Mouse (Mus musculus) lung, embryonic 15.5 days (tissue): ENCODE measurements around the gene Il3. TPM values are rescaled to one million over a fixed set of nuclear protein-coding genes. Genes with fewer than 3 reads are reported as not detected.
A peak's percentile ranks its signal among the peaks of the same experiment; 100 is the strongest.

Experiments
- ATAC-seq: fragments of 200-750 bp; cut with Nextera tagmentation; 2 replicates; pipeline ENCODE4 v1.8.0; 2017; ENCODE audit warnings: moderate number of reproducible peaks, borderline replicate concordance; ENCODE audit not compliant: low FRiP score, low TSS enrichment; ENCODE audit errors: extremely low read depth
- H3K27ac ChIP-seq: fragments of 300-500 bp; sonication (generic); 2 replicates; pipeline ENCODE4 v1.5.1; 2015; ENCODE audit warnings: moderate library complexity, mild to moderate bottlenecking, inconsistent platforms
- H3K27me3 ChIP-seq: fragments of 300-500 bp; sonication (generic); 2 replicates; pipeline ENCODE4 v1.6.1; 2015; ENCODE audit warnings: inconsistent platforms
- H3K36me3 ChIP-seq: fragments of 300-500 bp; sonication (generic); 2 replicates; pipeline ENCODE4 v1.6.1; 2015; ENCODE audit warnings: inconsistent platforms
- H3K4me1 ChIP-seq: fragments of 300-500 bp; sonication (generic); 2 replicates; pipeline ENCODE4 v1.6.1; 2015; ENCODE audit warnings: inconsistent platforms
- H3K4me2 ChIP-seq: fragments of 300-500 bp; sonication (generic); 2 replicates; pipeline ENCODE4 v1.6.1; 2015; ENCODE audit warnings: inconsistent platforms, mild to moderate bottlenecking, moderate library complexity
- H3K4me3 ChIP-seq: fragments of 300-500 bp; sonication (generic); 2 replicates; pipeline ENCODE4 v1.5.1; 2015; ENCODE audit warnings: mild to moderate bottlenecking, inconsistent platforms
- H3K9ac ChIP-seq: fragments of 300-500 bp; sonication (generic); 2 replicates; pipeline ENCODE4 v1.6.1; 2015; ENCODE audit warnings: inconsistent platforms
- H3K9me3 ChIP-seq: fragments of 300-500 bp; sonication (generic); 2 replicates; pipeline ENCODE4 v1.6.1; 2016; ENCODE audit warnings: inconsistent platforms
- WGBS: fragments of 180-500 bp; shearing (Covaris S2); methylation state at CpG from one replicate; pipeline ENCODE4 v1.1.7; 2015; 5-methylcytosine and 5-hydroxymethylcytosine counted together
- polyA plus RNA-seq: library from polyadenylated mRNA; unstranded; fragments of >200 nt; fragmentation: Nextera tagmentation; extraction: Ambion mirVana; gene quantifications from 2 replicates; pipeline ENCODE4 v1.2.1, GENCODE M21; 2015

The Il3 gene
- polyA plus RNA-seq, result not detected in 2 replicates

- 75% methylated on average over 6 of the region's 6 CpGs for WGBS
- no peak within 1 kb of the TSS for H3K27ac ChIP-seq
- H3K4me3 ChIP-seq, result no peak within 1 kb of the TSS
- no peak within 1 kb of the TSS for H3K9ac ChIP-seq
- no peaks in the 10 kb centered on the region for H3K4me1 ChIP-seq
- no peaks in the 10 kb centered on the region for H3K36me3 ChIP-seq
- no peak within 1 kb of the TSS for H3K4me2 ChIP-seq
- H3K9me3 ChIP-seq, result no peaks in the 10 kb centered on the region
- ATAC-seq, result no peak
- no peaks in the 10 kb centered on the region for H3K27me3 ChIP-seq
Observed at GRCm38 (mm10) chr11:54267177-54267576, at the start of gene Il3. TSS of gene Il3 (minus strand) at chr11:54267277.

GRCm38 (mm10) chr11:54315336-54315735 is 48.3 kb upstream of the Il3 start:
- Histone ChIP-seq H3K27me3 (no peaks in the 10 kb centered on the region), H3K9me3 (no peaks in the 10 kb centered on the region), H3K36me3 (no peaks in the 10 kb centered on the region), H3K4me1 (no peaks in the 10 kb centered on the region; the same call in 1 of the 2 replicates), H3K9ac (no peak overlapping the region), H3K27ac (no peak overlapping the region), H3K4me2 (no peak overlapping the region), H3K4me3 (no peak overlapping the region)
- WGBS, result 88% methylated on average over 5 of the region's 5 CpGs
- no peak for ATAC-seq

GRCm38 (mm10) chr11:54314740-54315139 is 47.7 kb upstream of the Il3 start:
- Histone ChIP-seq H3K4me2 (no peak overlapping the region), H3K4me1 (no peaks in the 10 kb centered on the region; the same call in 1 of the 2 replicates), H3K4me3 (no peak overlapping the region), H3K9me3 (no peaks in the 10 kb centered on the region), H3K27me3 (no peaks in the 10 kb centered on the region), H3K27ac (no peak overlapping the region), H3K9ac (no peak overlapping the region), H3K36me3 (no peaks in the 10 kb centered on the region)
- WGBS, result 21% methylated on average over 3 of the region's 3 CpGs
- no peak for ATAC-seq

GRCm38 (mm10) chr11:54313391-54314360 is 46.6 kb upstream of the Il3 start:
- no peak overlapping the region for H3K4me2 ChIP-seq
- H3K36me3 ChIP-seq, result no peaks in the 10 kb centered on the region
- H3K9me3 ChIP-seq, result no peaks in the 10 kb centered on the region
- no peaks in the 10 kb centered on the region for H3K27me3 ChIP-seq
- no peak for ATAC-seq
- H3K4me3 ChIP-seq, result no peak overlapping the region
- H3K9ac ChIP-seq, result no peak overlapping the region
- 70% methylated on average over 7 of the region's 7 CpGs for WGBS
- H3K4me1 ChIP-seq, result no peaks in the 10 kb centered on the region; the same call in 1 of the 2 replicates
- H3K27ac ChIP-seq, result no peak overlapping the region

- no peaks in the 10 kb centered on the region for H3K9me3 ChIP-seq
- ATAC-seq, result no peak
- H3K36me3 ChIP-seq, result no peaks in the 10 kb centered on the region
- 21% methylated on average over 1 of the region's 1 CpGs for WGBS
- H3K4me3 ChIP-seq, result no peak overlapping the region
- no peaks in the 10 kb centered on the region; the same call in 1 of the 2 replicates for H3K4me1 ChIP-seq
- H3K27ac ChIP-seq, result no peak overlapping the region
- H3K9ac ChIP-seq, result no peak overlapping the region
- no peaks in the 10 kb centered on the region for H3K27me3 ChIP-seq
- no peak overlapping the region for H3K4me2 ChIP-seq
Observed at GRCm38 (mm10) chr11:54312603-54313002, 45.5 kb upstream of the Il3 start.

GRCm38 (mm10) chr11:54312021-54312420 is 44.9 kb upstream of the Il3 start:
- Histone ChIP-seq H3K36me3 (no peaks in the 10 kb centered on the region), H3K4me2 (no peak overlapping the region), H3K9ac (no peak overlapping the region), H3K27ac (no peak overlapping the region), H3K9me3 (no peaks in the 10 kb centered on the region), H3K4me1 (no peaks in the 10 kb centered on the region; the same call in 1 of the 2 replicates), H3K27me3 (no peaks in the 10 kb centered on the region), H3K4me3 (no peak overlapping the region)
- no peak for ATAC-seq
- 19% methylated on average over 5 of the region's 5 CpGs for WGBS

GRCm38 (mm10) chr11:54310588-54310987 is 43.5 kb upstream of the Il3 start:
- no peak overlapping the region for H3K4me2 ChIP-seq
- no peaks in the 10 kb centered on the region for H3K36me3 ChIP-seq
- ATAC-seq, result no peak
- H3K9ac ChIP-seq, result no peak overlapping the region
- WGBS, result 56% methylated on average over 2 of the region's 2 CpGs
- H3K4me3 ChIP-seq, result no peak overlapping the region
- no peak overlapping the region for H3K27ac ChIP-seq
- no peaks in the 10 kb centered on the region for H3K9me3 ChIP-seq
- no peaks in the 10 kb centered on the region; the same call in 1 of the 2 replicates for H3K4me1 ChIP-seq
- H3K27me3 ChIP-seq, result no peaks in the 10 kb centered on the region

- Histone ChIP-seq H3K27ac (no peak overlapping the region), H3K4me2 (no peak overlapping the region), H3K9ac (no peak overlapping the region), H3K27me3 (peaks cover 19% of the 10 kb centered on the region), H3K4me3 (no peak overlapping the region), H3K9me3 (no peaks in the 10 kb centered on the region), H3K4me1 (peaks cover 7% of the 10 kb centered on the region), H3K36me3 (no peaks in the 10 kb centered on the region)
- no peak for ATAC-seq
- WGBS, result 64% methylated on average over 7 of the region's 7 CpGs
Observed at GRCm38 (mm10) chr11:54307139-54307816, 40.2 kb upstream of the Il3 start.

GRCm38 (mm10) chr11:54305331-54305730 is 38.3 kb upstream of the Il3 start:
- Histone ChIP-seq H3K9ac (no peak overlapping the region), H3K27ac (no peak overlapping the region), H3K9me3 (no peaks in the 10 kb centered on the region), H3K4me1 (peaks cover 7% of the 10 kb centered on the region), H3K4me2 (no peak overlapping the region), H3K27me3 (peaks cover 19% of the 10 kb centered on the region), H3K36me3 (no peaks in the 10 kb centered on the region), H3K4me3 (no peak overlapping the region)
- ATAC-seq, result no peak
- WGBS, result 79% methylated on average over 3 of the region's 3 CpGs

- ATAC-seq, result no peak
- no peak overlapping the region for H3K27ac ChIP-seq
- H3K9ac ChIP-seq, result no peak overlapping the region
- H3K4me1 ChIP-seq, result peaks cover 7% of the 10 kb centered on the region
- H3K36me3 ChIP-seq, result no peaks in the 10 kb centered on the region
- peak overlapping the region; percentile 40 for H3K4me3 ChIP-seq
- 9% methylated on average over 7 of the region's 7 CpGs for WGBS
- H3K27me3 ChIP-seq, result peaks cover 19% of the 10 kb centered on the region
- H3K4me2 ChIP-seq, result peak overlapping the region; percentile 86
- H3K9me3 ChIP-seq, result no peaks in the 10 kb centered on the region
Observed at GRCm38 (mm10) chr11:54304471-54304873, 37.4 kb upstream of the Il3 start.

GRCm38 (mm10) chr11:54303728-54304470 is 36.8 kb upstream of the Il3 start, which contains the start of gene Acsl6:
TSS of gene Acsl6 (plus strand) at chr11:54303798.
- under 1% methylated on average over 52 of the region's 59 CpGs for WGBS
- no peak for ATAC-seq
- H3K4me3 ChIP-seq, result peak within 1 kb of the TSS; percentile 40

More at GRCm38 (mm10) chr11:54303728-54304470, 36.8 kb upstream of the Il3 start, which contains the start of gene Acsl6:
- Histone ChIP-seq H3K27me3 (peaks cover 19% of the 10 kb centered on the region), H3K4me1 (peaks cover 7% of the 10 kb centered on the region), H3K27ac (no peak within 1 kb of the TSS), H3K36me3 (no peaks in the 10 kb centered on the region), H3K4me2 (peak within 1 kb of the TSS; percentile 86), H3K9ac (no peak within 1 kb of the TSS), H3K9me3 (no peaks in the 10 kb centered on the region)
